Mouse (Mus musculus): ENCODE results near the gene Setdb2. TPM values are rescaled to one million over a fixed set of nuclear protein-coding genes. Genes with fewer than 3 reads are reported as not detected.
A peak's percentile ranks its signal among the peaks of the same experiment; 100 is the strongest.
"Not testable (repeated sequence)": the region's sequence is repeated elsewhere in the genome, so short reads cannot be mapped to it uniquely, and the experiment has no call there.

Setdb2 gene
- total RNA-seq (2021) = 1 to 10 TPM; 2.9 to 6.0 TPM
- long read RNA-seq, experiment 1, partial matches to known transcripts = 1 of 5 reads
- long read RNA-seq, experiment 1, other reads (novel, unspliced or antisense) = 1 of 5 reads
- long read RNA-seq, experiment 2, partial matches to known transcripts = 1 of 4 reads
- long read RNA-seq, experiment 2, other reads (novel, unspliced or antisense) = 3 of 4 reads

DNA sequence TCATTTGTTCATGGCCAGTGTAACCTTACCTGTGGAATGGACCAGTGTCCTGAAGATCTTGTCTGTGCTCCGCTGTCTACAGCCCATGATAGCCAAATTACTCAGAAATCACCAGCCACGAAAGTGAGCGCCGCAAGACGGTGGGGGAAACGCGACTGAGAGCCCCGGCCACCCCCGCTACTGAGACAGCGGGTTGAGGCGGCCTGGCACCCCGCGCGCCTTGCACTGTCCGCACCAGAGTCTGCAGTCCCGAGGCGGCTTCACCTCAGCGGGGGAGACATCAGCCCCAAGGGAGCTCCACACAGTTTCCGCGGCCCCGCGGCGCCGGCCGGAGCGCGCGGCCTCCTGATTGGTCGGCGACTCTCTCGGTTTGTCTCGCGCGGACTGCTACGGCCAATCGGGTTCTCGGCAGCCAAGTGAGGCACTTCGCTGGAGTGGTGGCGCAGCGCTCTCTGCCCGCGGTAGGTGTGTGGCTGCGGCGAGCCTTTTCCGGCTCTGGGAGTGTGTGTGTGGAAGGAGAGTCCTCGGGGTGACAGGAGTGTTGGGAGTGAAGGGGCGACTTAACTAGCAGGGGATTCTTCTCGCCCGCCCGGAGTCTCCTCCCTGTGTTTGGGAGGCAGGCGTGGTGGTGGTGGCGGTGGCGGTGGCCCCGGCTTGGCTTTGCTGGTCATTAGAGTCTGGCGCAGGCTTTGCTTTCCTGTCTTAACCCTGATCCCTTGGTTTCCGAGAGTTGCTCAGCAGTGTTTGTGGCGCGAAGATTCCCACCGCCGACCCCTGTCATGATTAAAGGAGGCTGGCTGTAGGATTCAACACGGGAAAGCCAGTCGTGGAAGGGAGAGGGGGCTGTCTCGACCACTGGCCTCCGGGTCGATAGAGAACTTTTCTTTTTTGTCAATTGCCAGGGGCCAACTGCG, at the start of gene Setdb2, which contains the start of gene Cab39l:
TSS of gene Setdb2 (minus strand) at position 327 of the 914 bp plus-strand sequence.
TSS of gene Cab39l (plus strand) at position 415 of the 914 bp plus-strand sequence.
- DNase-seq = peak; percentile 95

DNA sequence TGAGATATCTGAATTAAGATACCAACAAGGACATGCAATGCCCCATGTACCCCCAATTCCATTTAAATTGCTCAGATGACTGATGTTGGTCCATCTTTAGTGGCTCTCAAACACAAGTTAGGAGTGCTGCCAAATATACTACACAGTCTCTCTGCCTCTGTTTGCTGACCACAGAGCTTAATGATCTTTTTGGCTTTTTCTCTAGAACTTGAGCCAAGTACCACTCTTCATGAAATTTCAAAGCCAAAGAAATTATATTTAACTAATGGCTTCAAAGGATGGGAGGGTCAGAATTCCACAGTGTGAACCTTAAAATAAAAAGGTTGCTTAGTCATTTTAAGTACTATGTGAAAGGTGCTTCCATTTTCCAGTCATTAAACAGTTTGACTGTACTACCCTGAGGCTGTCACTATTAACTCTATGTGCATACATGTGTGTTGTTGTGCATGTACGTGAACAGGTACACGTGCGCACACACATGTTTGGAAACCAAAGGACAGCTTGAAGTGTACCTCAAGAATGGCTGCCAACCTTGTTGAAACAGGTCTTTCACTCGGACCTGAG, 44.6 kb upstream of the Setdb2 start:
- no peak for DNase-seq

DNA sequence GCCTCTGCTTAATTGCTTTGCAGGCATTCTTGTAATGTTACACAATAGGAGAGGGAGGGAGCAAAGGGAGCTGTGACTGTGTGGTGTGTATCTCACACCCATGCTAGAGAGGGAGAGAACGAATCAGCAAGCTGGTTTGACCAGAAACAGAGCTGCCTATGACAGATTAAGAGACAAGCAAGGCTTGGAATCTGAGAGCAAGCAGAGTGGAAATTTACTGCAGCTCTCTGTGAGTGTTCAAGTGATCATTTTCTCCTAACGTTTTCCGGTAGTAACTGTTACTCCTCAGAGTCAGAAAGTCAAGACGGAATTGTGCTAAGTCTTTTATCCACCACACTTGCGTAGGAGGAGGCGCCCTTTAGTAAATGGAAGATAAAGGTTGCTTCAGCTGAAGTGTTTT, 38.0 kb upstream of the Setdb2 start:
- no peak for DNase-seq

DNA sequence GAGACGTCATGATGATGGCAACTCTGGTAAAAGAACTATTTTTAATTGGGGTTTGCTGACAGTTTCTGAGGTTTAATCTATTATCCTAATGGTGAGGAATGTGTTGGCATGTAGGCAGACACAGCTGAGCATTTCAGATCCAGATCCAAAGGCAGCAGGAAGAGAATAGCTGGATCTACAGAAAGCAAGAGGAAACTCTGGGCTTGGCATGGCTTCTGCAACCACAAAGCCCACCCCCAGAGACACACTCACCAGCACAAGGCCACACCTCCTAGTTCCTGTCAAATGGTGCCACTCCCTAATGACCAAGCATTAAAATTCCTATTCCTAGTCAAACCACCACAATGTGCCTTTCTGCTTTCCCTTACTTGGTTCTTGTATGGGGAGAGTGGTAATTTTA, 30.1 kb upstream of the Setdb2 start:
- DNase-seq = no peak

DNA sequence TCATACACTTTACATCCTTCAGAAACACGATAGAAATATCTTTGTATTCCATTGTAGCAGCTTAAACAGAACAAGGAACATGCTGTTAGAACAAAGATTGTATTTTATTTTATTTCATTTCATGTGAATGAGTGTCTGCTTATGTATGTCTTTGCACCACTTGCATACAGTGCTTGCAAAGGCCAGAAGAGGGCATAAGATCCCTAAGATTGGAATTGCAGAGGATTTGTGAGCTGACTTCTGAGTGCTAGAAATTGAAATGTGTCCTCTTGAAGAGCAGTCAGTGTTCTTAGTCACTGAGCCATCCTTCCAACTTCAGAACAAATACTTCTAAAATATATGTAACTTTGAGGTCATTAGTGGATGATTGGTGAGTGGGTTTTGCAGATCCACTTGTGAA, 27.1 kb upstream of the Setdb2 start:
- DNase-seq = no peak

DNA sequence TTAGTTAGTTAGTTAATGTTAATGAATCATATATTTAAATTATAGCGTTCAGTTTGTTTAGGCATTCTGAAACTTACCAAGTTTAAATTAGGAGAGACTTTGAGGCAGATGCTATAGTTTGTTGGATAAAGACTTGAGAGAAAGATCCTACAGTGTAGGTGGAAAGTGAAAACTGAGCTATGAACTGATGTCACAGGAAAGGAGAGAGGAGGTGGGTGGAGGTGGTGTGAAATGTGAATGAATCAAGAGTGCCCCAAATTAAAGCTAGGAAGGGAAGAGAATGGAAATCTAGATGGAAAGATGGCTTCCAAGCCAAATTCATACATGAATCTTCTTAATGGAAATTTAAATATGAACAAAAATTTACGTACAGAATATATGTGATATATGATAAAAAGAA, 25.8 kb upstream of the Setdb2 start:
- no peak for DNase-seq

DNA sequence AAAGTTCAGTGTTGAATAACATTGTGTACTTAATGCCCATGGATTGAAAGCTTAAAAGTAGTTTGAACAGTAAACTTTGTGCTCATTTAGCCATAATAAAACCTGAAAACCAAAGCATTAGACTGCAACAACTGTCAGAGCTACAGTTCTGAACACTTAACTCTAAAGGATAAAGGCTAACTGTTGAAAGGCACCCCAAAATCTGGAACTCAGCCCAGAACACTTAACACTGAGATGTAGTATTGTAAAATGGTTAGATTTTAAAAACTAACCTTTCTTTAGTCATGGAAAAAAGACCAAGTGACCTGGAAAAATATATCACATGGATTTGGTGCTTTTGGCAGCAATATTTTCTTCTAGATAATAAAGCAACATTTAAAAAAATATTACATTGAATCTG, 7.3 kb upstream of the Setdb2 start:
- no peak for DNase-seq

DNA sequence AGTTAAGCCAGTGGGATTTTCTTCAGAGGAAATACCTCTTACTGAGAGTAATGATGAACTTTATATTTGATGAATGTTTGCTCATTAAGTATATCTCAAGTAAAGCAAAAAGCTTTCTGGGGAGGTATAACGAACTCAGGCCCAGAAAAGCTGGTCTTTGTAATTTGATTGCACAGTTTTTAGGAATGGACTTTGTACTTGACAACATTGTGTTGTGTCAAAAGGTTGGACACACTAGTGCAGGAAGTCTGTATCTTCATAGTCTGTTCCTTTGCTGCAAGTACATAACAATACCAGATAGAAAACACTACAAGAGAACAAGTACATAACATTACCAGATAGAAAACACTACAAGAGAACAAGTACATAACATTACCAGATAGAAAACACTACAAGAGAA, 4.7 kb upstream of the Setdb2 start:
- DNase-seq = no peak

DNA sequence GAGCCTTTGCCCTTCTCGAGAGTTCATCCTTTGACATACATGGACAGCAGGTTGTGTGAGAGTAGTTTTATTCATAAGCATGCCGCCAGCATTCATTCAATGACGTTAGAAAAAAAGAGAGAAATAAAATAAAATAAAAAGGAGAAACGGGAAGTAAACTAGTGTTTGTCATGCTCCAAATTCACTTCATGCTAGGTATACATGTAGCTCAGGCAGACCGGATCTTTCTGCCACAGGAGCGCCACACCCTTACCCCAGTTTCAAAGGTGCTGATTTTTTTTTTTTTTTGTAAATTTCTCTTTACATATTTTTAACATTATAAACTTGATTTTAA, 755 bp upstream of the Setdb2 start:
- no peak for DNase-seq

DNA sequence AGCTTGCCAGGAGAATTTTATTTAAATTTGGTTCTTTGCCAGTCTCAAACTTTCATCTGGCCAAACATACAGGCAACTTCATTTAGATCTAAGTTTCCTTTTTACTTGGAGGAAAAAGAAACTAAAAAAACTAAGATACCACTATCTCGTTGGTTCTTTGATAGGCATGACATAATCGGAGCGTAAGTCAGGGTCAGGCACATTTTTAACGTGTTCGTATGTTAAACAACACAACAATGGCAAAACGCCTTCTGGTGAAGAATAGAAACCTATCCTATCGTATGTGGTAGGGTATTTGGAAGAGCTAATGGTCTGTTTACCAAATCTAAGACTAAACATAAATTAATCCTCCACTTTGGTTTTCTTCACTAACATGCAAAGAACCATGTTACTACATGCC, 645 bp downstream of the Setdb2 start:
- DNase-seq = no peak

DNA sequence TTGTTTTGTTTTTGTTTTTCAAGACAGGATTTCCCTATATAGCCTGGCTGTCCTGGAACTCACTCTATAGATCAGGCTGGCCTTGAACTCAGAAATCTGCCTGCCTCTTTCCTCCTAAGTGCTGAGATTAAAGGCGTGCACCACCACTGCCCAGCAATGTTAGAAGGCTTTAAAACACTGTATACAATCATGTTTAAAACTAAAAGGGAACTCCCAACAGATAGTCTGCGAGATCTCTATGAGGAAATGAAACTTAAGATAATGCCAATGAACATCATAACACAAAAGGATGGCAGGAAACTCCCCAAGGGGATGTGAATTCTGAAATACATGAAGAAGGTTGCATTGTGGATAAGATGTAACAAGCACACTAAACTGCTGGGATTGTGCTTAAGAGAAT, 2.2 kb downstream of the Setdb2 start:
- no peak for DNase-seq

DNA sequence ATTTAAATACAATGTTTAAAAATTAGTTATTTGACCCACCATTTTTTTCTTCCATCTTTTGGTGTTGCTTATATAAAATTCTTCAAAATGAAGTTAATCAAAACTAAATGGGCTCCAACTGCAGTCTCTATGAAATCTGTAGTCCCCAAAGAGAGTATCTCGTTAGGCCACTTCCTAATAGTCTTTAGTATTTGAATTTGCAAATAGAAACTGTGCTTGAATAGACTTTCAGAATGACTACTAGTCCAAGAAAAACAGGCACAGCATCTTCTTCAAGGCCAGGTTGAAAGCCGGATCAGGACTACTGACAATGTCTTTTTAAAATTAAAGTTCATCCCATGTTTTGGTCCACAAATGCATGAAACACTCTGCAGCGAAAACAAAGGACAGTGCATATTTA, 3.3 kb downstream of the Setdb2 start:
- DNase-seq = no peak

DNA sequence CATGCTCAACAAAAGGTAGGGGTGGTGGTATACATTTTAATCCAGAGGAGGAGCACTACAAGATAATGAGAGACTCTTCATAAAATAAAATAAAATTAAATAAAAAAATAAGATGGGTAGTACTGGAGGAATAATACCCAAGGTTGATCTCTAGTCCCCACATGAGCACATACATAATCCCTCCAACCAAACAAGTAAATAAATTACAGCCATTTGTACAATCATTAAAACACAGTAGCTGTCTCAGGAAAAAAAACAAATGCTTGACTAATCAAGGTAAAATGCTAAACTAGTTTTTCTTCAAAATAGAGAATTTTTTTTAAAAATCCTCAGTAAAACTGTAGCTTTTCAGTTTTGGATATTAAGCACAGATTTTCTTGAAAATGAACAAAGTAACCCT, 5.5 kb downstream of the Setdb2 start:
- no peak for DNase-seq

DNA sequence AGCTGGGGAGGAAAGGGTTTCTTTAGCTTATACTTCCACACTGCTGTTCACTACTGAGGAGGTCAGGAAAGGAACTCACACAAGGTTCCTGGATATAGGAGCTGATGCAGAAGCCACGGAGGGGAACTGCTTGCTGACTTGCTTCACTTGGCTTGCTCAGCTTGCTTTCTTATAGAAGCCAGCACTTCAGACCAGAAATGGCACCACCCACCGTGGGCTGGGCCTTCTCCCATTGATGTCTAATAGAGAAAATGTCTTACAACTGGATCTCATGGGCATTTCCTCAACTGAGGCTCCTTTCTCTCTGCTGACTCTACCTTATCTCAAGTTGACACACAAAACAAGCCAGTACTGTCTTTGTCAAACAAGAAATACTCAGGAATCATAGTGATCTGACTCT, 6.8 kb downstream of the Setdb2 start:
- DNase-seq = no peak

DNA sequence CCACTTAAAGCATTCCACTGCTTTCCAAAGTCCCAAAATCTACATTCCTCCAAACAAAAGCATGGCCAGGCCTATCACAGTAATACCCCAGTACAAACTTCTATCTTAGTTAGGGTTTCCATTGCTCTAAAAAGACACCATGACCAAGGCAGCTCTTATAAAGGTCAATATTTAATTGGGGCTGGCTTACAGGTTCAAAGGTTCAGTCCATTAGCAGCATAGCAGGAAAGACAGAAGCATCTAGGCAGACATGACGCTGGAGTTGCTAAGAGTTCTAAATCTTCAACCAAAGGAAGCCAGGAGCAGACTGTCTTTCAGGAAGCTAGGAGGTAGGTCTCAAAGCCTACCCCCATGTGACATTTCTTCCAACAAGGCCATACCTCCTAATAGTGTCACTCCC, 10.1 kb downstream of the Setdb2 start:
- no peak for DNase-seq

DNA sequence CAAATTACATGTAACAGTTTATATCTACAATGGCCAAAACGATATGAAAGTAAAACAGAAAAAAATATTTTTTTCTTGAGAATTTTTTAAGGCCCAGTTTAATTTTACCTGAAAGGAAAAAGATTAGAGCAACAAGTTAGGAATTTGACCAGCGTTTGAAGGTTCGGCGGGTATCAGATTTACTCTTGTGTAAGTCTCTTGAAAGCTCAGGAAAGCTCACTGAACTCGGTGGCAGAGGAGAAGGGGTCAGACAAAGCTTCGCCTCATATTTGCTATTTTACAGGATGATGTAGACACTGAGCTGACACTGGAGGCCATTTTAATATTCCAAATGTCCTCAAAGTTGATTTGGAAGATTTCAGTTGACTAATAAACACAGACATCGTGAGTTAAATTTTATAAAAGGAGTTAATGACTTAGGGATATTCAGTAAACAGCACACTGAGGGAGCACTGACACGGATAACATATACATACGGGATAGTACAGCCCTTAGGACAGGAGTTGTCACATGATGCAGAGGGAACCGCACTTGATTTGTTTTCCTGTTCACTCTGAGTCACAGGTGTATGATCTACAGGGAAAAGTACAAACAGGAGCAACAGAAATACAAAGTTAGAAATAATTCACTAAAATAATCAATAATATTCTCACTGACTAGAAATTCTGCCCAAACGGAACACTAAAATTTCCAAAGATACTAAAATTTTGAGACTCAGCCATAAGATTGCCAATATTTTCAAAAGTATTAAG, 17.6 kb downstream of the Setdb2 start:
- DNase-seq = no peak

DNA sequence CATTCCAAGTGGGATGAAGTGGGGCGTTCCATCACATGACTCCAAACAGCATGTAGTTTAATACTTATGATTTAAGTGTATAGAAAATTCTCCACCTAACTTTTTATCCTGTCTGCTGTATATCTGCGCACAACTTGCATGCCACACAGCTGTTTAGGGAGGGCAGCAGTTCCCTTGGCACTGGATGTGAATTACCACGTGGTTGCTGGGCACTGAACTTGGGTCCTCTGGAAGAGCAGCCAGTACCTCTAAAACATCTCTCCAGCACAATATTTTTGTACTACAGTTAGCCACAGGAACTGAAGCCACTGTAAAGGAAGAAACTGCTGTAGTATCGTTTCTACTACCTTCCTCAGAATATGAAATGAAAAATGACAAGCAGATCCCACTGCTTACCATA, 22.5 kb downstream of the Setdb2 start:
- DNase-seq = no peak

DNA sequence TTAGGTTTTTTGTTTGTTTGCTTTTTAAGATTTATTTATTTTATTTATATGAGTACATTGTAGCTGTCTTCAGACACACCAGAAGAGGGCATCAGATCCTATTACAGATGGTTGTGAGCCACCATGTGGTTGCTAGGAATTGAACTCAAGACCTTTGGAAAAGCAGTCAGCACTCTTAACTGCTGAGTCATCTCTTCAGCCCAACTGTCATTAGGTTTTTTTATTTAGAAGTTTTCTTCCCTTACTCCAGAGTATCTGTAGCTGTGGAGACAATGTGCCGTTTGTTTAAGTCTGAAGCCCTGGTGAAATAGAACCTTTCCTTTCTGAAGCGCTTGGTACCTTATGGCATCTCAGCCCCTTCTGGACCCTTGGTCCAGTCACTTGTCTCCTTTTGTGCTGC, 25.7 kb downstream of the Setdb2 start:
- not testable (repeated sequence) for DNase-seq

DNA sequence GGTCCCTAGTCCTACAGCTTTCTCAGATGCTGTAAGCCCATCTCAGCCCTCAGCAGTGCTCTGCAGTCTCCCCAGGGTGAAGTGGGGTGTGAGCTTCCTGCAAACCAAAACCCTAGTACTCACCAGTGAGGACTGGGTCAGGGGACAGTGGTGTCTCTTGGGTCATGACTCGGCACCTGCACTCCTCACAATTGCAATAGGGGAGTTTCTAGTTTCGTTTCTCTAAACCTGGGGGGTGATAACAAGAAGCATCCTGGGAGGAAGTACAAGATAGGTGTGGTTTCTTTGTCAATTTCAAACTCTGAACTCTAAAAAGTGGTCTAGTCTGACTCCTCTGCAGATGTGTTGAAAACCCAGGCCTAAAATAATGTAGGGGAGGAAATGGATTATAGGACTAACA, 43.7 kb downstream of the Setdb2 start:
- no peak for DNase-seq

DNA sequence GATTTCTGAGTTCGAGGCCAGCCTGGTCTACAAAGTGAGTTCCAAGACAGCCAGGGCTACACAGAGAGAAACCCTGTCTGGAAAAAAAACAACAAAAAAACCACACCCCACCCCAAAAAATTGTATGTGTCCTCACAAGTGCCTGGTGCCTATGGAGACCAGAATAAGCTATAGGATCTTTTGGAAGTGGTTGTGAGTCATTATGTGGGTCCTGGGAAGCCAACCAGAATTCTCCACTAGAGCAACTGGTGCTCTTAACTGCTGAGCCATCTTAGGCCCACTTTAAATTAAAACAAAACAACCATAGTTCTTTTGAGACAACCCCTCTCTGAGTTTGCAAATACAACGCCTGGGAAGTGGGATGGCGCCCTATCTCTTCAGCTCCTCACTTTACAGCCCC, 45.4 kb downstream of the Setdb2 start, which contains the start of gene Phf11c:
TSS of gene Phf11c (minus strand) at position 101 of the 400 bp plus-strand sequence.
- no peak for DNase-seq

DNA sequence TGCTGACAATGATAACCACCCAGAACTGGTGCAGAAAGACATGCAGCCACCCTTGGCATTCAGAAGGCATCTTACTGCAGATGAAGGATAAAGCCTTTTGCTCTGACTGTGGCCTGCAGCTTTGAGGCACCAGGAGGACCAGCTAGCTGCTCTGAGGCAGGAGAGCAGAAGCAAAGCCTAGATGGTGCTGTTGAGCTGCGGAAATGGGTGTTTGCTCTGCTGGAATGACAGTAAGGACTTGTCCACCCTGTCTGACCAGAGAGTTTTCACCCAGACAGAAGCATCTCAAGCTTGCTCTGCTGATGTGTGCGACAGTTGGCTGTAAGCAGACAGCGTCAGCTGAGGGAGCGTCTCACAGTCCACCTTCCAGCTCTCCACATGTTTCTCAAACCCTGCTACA, 50.5 kb downstream of the Setdb2 start:
- DNase-seq = not testable (repeated sequence)

DNA sequence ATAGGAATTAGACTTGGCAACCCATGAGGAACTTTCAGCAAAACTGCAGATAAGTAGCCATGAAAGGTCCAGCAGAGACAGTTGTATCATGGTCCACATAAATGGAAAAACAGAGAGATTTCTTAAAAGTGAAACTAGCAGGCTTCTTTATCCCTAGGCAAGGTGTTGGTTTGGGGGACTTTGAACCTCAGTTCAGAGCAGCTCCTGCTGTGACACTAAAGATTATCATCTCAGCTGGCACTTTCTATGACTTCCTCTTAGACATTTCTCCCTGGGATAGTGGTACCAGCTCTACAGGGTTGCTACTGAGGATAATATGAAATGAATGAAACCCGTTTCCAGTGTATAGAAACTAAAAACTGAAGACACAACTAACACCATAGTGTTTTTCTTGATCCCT, 51.2 kb downstream of the Setdb2 start:
- no peak for DNase-seq

All from gastrocnemius, postnatal 25 days (tissue).